Mouse (Mus musculus) intestine, postnatal 0 days (tissue): ENCODE results near the gene Etv1. TPM values are rescaled to one million over a fixed set of nuclear protein-coding genes. Genes with fewer than 3 reads are reported as not detected.
"Not testable (repeated sequence)": the region's sequence is repeated elsewhere in the genome, so short reads cannot be mapped to it uniquely, and the experiment has no call there.

Experiments used
- ATAC-seq: fragments of 200-750 bp; cut with Nextera tagmentation; 2 replicates; pipeline ENCODE4 v1.8.0; 2017; ENCODE audit warnings: mild to moderate bottlenecking, moderate TSS enrichment, moderate library complexity
- H3K27ac ChIP-seq: fragments of 300-500 bp; sonication (generic); 2 replicates; pipeline ENCODE4 v1.5.1; 2014; ENCODE audit warnings: mild to moderate bottlenecking, low read depth, low read length, moderate library complexity
- H3K27me3 ChIP-seq: fragments of 300-500 bp; sonication (generic); replicated peaks from 2 replicates; pipeline ENCODE4 v1.6.1; 2014; ENCODE audit warnings: low read length, mixed read lengths; ENCODE audit not compliant: control insufficient read depth, insufficient read depth
- H3K36me3 ChIP-seq: fragments of 300-500 bp; sonication (generic); 2 replicates; pipeline ENCODE4 v1.6.1; 2014; ENCODE audit warnings: mild to moderate bottlenecking, moderate library complexity; ENCODE audit not compliant: control insufficient read depth, insufficient read depth
- H3K4me1 ChIP-seq: fragments of 300-500 bp; sonication (generic); replicated peaks from 2 replicates; pipeline ENCODE4 v1.6.1; 2014; ENCODE audit warnings: antibody characterized with exemption, low read length, mixed read lengths; ENCODE audit not compliant: control insufficient read depth, insufficient read depth
- H3K4me2 ChIP-seq: fragments of 300-500 bp; sonication (generic); replicated peaks from 2 replicates; pipeline ENCODE4 v1.6.1; 2014; ENCODE audit warnings: low read depth, mild to moderate bottlenecking, moderate library complexity
- H3K4me3 ChIP-seq: fragments of 300-500 bp; sonication (generic); 2 replicates; pipeline ENCODE4 v1.5.1; 2014; ENCODE audit warnings: low read depth, low read length
- H3K9ac ChIP-seq: fragments of 300-500 bp; sonication (generic); 2 replicates; pipeline ENCODE4 v1.6.1; 2014; ENCODE audit warnings: mild to moderate bottlenecking, low read depth, low read length
- H3K9me3 ChIP-seq: fragments of 300-500 bp; sonication (generic); 2 replicates; pipeline ENCODE4 v1.6.1; 2016; ENCODE audit warnings: mixed run types; ENCODE audit not compliant: control insufficient read depth
- CTCF ChIP-seq: sonication (generic); IDR thresholded peaks from 2 replicates; pipeline ENCODE4 v1.5.1; 2016; ENCODE audit warnings: low read depth, mild to moderate bottlenecking, control low read depth, antibody characterized with exemption, moderate library complexity
- WGBS: fragments of 180-500 bp; shearing (Covaris S2); extraction: QIAGEN DNeasy Blood & Tissue Kit; methylation state at CpG from one replicate; pipeline ENCODE4 v1.1.7; 2014; 5-methylcytosine and 5-hydroxymethylcytosine counted together
- polyA plus RNA-seq: library from polyadenylated mRNA; unstranded; fragments of >200 nt; fragmentation: Nextera tagmentation; extraction: Ambion mirVana; gene quantifications from 2 replicates; pipeline ENCODE4 v1.2.1, GENCODE M21; 2015

The Etv1 gene
- polyA plus RNA-seq, 1 experiment from 2014 or later = 18.6 TPM

DNA sequence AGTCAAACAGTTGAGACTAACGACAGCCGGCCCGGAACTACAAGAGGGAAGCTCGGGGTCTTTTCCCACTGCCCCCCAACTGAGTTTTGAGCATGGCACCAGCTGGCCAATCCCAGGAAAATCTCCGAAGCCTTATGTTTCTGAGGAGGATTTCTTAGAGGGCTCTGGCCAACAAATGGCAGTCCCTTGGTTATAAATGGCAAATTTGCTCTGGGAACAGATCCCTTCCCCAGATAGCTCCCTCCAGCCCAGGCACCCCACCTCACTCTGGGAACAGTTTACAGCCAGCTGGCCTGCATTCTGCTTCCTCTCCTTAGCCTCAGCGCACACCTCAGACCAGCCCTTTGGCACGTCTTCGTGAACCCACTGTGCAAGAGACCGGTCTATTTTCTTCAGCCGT is 53.8 kb downstream of the Etv1 start:
- Histone ChIP-seq H3K27me3 (no peaks in the 10 kb centered on the region), H3K4me2 (no peak overlapping the region), H3K9ac (no peak overlapping the region), H3K27ac (no peak overlapping the region), H3K4me3 (no peak overlapping the region), H3K4me1 (no peaks in the 10 kb centered on the region), H3K9me3 (no peaks in the 10 kb centered on the region), H3K36me3 (no peaks in the 10 kb centered on the region)
- WGBS = 94% methylated on average over 10 of the region's 10 CpGs
- no peak for ATAC-seq
- no peak for TF ChIP-seq CTCF

DNA sequence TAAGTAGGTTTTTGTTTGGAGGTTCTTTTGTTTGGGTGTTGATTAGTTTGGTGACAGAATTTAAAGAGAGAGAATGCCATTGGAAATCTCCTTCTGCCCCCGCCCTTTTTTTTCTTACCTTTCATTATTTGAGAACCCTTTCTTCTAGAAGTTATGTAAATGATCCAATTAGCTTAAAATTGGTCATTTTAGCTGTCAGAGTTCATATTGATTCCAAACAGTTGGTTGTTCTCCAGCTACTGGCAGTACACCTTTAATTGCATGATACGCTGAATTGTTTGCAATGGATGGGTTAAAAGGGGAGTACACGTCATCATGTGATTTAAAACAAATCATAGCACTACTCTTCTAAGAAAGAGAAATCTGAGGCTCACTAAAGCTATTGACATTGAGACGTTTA is 55.4 kb downstream of the Etv1 start:
- H3K4me2 ChIP-seq = no peak overlapping the region
- 82% methylated on average over 4 of the region's 4 CpGs for WGBS
- no peaks in the 10 kb centered on the region for H3K27me3 ChIP-seq
- no peak overlapping the region for H3K27ac ChIP-seq
- H3K9me3 ChIP-seq = no peaks in the 10 kb centered on the region
- no peak for ATAC-seq
- no peak for TF ChIP-seq CTCF
- H3K4me3 ChIP-seq = no peak overlapping the region
- H3K9ac ChIP-seq = no peak overlapping the region
- no peaks in the 10 kb centered on the region for H3K4me1 ChIP-seq
- no peaks in the 10 kb centered on the region for H3K36me3 ChIP-seq

- H3K36me3 ChIP-seq, H3K4me3 ChIP-seq, H3K4me2 ChIP-seq, H3K9ac ChIP-seq, H3K27me3 ChIP-seq, H3K4me1 ChIP-seq, H3K27ac ChIP-seq, H3K9me3 ChIP-seq, ATAC-seq: not testable (repeated sequence)
- WGBS = 92% methylated on average over 6 of the region's 8 CpGs
These were observed 55.8 kb downstream of the Etv1 start for GRCm38 (mm10) chr12:38834986-38835385.

DNA sequence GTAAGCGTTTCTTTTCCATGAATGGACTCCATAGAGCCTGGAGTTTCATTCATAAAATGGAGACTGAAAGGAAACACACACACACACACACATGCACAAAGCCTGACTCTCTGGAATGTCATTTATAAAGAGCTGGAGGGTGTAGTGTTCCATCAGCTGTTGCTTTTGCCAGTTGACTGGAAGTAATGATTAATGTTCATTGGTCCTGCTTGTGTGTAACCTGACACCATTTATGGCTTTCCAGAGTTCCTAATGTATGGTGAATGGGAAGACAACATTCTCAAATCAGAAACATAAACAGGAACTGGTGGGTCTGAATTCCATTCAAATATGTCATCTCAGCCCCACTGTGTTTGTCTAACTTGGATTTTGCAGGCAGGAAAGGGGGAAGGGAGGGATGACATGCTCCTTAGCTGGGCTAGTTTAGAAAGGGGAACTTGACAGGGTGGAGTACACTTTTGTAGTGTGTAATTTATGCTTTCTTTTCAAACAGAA is 64.7 kb downstream of the Etv1 start:
- Histone ChIP-seq H3K27me3 (no peaks in the 10 kb centered on the region), H3K4me2 (no peak overlapping the region), H3K4me1 (no peaks in the 10 kb centered on the region), H3K36me3 (no peaks in the 10 kb centered on the region), H3K9me3 (no peaks in the 10 kb centered on the region), H3K9ac (no peak overlapping the region), H3K4me3 (no peak overlapping the region), H3K27ac (no peak overlapping the region)
- TF ChIP-seq CTCF = no peak
- peak; percentile 38; the same call in 1 of the 2 replicates for ATAC-seq
- 43% methylated on average over 1 of the region's 1 CpGs for WGBS

- H3K9me3 ChIP-seq = no peaks in the 10 kb centered on the region
- H3K4me1 ChIP-seq = no peaks in the 10 kb centered on the region
- H3K27me3 ChIP-seq = no peaks in the 10 kb centered on the region
- ATAC-seq = no peak
- WGBS = 77% methylated on average over 6 of the region's 6 CpGs
- no peak overlapping the region for H3K4me2 ChIP-seq
- H3K36me3 ChIP-seq = no peaks in the 10 kb centered on the region
- TF ChIP-seq CTCF = no peak
- H3K27ac ChIP-seq = no peak overlapping the region
- no peak overlapping the region for H3K9ac ChIP-seq
- no peak overlapping the region for H3K4me3 ChIP-seq
These were observed 68.5 kb downstream of the Etv1 start for GRCm38 (mm10) chr12:38847500-38848261.

GRCm38 (mm10) chr12:38849994-38850393 is 70.8 kb downstream of the Etv1 start:
- 70% methylated on average over 5 of the region's 5 CpGs for WGBS
- H3K4me3 ChIP-seq = no peak overlapping the region
- TF ChIP-seq CTCF = no peak
- no peaks in the 10 kb centered on the region for H3K36me3 ChIP-seq
- H3K4me1 ChIP-seq = no peaks in the 10 kb centered on the region
- H3K4me2 ChIP-seq = no peak overlapping the region
- H3K9ac ChIP-seq = no peak overlapping the region
- no peak overlapping the region for H3K27ac ChIP-seq
- ATAC-seq = no peak
- no peaks in the 10 kb centered on the region for H3K27me3 ChIP-seq
- H3K9me3 ChIP-seq = no peaks in the 10 kb centered on the region

DNA sequence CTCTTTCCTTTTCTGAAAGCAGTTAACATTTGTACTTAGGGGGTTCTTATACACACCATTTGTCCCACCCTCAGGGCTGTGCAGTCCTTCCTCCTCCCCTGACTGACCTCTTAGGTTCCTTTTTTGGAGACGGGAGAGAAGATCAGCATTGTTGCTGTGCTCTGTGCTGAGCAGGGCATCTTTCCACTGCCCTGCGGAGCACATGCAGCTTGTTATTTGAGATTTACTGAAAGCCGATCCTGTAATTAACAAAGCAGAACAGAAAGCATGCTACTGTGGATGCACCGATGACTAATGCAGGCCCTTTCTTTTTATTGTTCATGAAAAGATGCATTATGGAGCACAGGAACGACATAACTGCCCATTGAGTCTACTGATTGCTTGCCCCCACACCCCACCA is 75.1 kb downstream of the Etv1 start:
- Histone ChIP-seq H3K4me3 (no peak overlapping the region), H3K27me3 (no peaks in the 10 kb centered on the region), H3K4me2 (no peak overlapping the region), H3K36me3 (no peaks in the 10 kb centered on the region), H3K9ac (no peak overlapping the region), H3K27ac (no peak overlapping the region), H3K4me1 (no peaks in the 10 kb centered on the region), H3K9me3 (no peaks in the 10 kb centered on the region)
- no peak for ATAC-seq
- 73% methylated on average over 5 of the region's 5 CpGs for WGBS
- no peak for TF ChIP-seq CTCF
